Mouse (Mus musculus) megakaryocyte, embryonic 14.5 days (primary cell): Measurements from ENCODE around the gene Acadvl. TPM values are rescaled to one million over a fixed set of nuclear protein-coding genes. Genes with fewer than 3 reads are reported as not detected.

Experiments
- H3K27me3 ChIP-seq: replicated peaks from 2 replicates; pipeline ENCODE3; 2012; ENCODE audit warnings: inconsistent platforms
- H3K36me3 ChIP-seq: replicated peaks from 2 replicates; pipeline ENCODE3; 2012; ENCODE audit warnings: low read length, inconsistent platforms, mixed read lengths
- H3K4me1 ChIP-seq: 2 replicates; pipeline ENCODE4 v1.6.1; 2012; ENCODE audit warnings: inconsistent platforms
- H3K4me3 ChIP-seq: replicated peaks from 2 replicates; pipeline ENCODE3; 2012; ENCODE audit warnings: moderate library complexity, mild to moderate bottlenecking, inconsistent platforms
- H3K9me3 ChIP-seq: 2 replicates; pipeline ENCODE4 v1.6.1; 2012; ENCODE audit warnings: inconsistent platforms
- FLI1 ChIP-seq: IDR thresholded peaks from 2 replicates; pipeline ENCODE4 v1.6.1; 2012; ENCODE audit warnings: low read length, inconsistent platforms, mixed read lengths
- GATA1 ChIP-seq: IDR thresholded peaks from 3 replicates; pipeline ENCODE4 v1.6.1; 2012; ENCODE audit warnings: mixed read lengths, low read length, inconsistent platforms, borderline replicate concordance
- polyA plus RNA-seq: library from polyadenylated mRNA; stranded (reverse); fragments of >175 nt; gene quantifications from 2 replicates; pipeline ENCODE4 v1.2.3, GENCODE M21; 2012; ENCODE audit warnings: low replicate concordance; ENCODE audit not compliant: insufficient read depth

The Acadvl gene
- polyA plus RNA-seq, 1 experiment: 12.7 TPM

GRCm38 (mm10) chr11:70043665-70044064, 28.5 kb upstream of the Acadvl start:
- Histone ChIP-seq H3K9me3 (no peaks in the 10 kb centered on the region), H3K27me3 (no peaks in the 10 kb centered on the region), H3K36me3 (peaks cover 64% of the 10 kb centered on the region), H3K4me3 (no peak overlapping the region), H3K4me1 (peaks cover 4% of the 10 kb centered on the region)
- TF ChIP-seq GATA1: no peak

DNA sequence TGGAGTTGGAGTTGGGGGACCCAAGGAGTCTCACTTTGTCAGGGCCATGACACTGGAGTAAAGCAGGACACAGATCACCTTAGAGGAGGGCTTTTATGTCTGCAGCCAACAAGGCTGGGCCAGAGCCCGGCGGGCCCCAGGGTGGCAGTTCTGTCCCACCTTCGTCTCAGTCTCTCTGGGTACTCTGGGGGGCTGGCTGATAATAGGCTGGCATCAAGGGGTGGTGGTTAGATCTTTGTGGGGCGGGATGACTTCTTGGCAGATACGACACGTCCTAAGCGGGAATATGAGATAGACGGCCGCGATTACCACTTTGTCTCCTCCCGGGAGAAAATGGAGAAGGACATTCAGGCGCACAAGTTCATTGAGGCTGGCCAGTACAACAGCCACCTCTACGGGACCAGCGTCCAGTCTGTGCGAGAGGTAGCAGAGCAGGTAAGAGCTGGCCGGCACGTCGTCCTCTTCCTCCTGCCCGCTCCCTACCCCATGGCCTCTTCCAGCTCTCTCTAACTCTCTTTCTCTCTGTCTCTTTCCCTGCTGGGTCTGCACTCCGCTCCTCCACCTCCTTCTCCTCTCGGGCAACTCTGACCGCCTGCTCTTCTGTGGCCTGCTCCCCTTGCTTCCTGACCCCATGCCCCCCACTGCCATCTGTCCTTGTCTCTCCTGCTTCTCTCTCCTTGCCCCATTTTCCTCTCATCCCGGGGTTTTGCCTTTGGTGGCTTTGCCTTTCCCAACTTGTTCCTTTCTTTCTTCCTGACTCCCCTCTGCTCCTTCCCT, 27.3 kb upstream of the Acadvl start:
- H3K4me3 ChIP-seq: no peak overlapping the region
- peaks cover 73% of the 10 kb centered on the region for H3K36me3 ChIP-seq
- TF ChIP-seq GATA1: no peak
- no peak for TF ChIP-seq FLI1
- no peaks in the 10 kb centered on the region for H3K27me3 ChIP-seq
- no peaks in the 10 kb centered on the region for H3K9me3 ChIP-seq
- peaks cover 12% of the 10 kb centered on the region for H3K4me1 ChIP-seq

DNA sequence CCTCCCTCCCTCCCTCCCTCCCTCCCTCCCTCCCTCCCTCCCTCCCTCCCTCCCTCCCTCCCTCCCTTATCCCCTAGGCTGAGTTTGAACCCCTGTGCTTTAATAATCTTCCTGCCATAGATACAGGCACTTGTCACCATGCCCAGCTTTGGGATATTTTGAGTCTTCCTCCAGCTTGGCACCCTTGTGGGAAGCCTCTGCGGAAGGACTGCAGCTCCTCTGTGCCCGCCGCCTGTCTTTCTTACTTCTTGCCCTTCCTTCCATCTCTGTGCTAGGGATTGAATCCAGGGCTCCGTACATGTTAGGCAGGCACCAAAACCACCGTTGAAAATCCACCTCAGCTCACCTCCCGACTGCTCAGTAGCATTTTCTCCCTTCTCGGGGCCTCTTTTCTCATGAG, 25.0 kb upstream of the Acadvl start:
- no peaks in the 10 kb centered on the region for H3K27me3 ChIP-seq
- H3K36me3 ChIP-seq: peaks cover 73% of the 10 kb centered on the region
- H3K4me3 ChIP-seq: no peak overlapping the region
- H3K4me1 ChIP-seq: peaks cover 13% of the 10 kb centered on the region
- no peak for TF ChIP-seq GATA1
- no peak for TF ChIP-seq FLI1
- H3K9me3 ChIP-seq: no peaks in the 10 kb centered on the region

- H3K27me3 ChIP-seq: no peaks in the 10 kb centered on the region
- TF ChIP-seq GATA1: no peak
- no peak for TF ChIP-seq FLI1
- no peaks in the 10 kb centered on the region for H3K9me3 ChIP-seq
- peaks cover 13% of the 10 kb centered on the region for H3K4me1 ChIP-seq
- H3K36me3 ChIP-seq: peaks cover 70% of the 10 kb centered on the region
- H3K4me3 ChIP-seq: no peak overlapping the region
These were observed 24.4 kb upstream of the Acadvl start for GRCm38 (mm10) chr11:70039631-70040030.

DNA sequence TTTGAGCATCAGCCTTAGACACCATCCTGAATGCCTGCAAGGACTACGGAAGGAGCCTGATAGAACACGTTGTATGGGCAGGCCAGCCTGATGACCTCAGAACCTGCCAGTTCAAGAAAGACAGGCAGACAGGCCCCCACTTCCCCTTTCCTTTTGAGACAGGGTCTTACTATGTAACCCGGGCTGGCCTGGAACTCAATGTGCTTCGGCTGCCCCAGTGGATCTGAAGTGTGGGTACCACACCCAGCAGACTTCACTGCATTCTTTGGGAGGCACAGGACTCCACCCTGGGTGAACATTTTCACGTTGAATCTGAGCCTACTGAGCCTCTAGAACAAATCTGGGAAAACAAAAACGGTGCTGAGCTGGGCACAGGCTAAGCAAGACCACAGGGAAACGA, 23.0 kb upstream of the Acadvl start:
- Histone ChIP-seq H3K27me3 (no peaks in the 10 kb centered on the region), H3K36me3 (peaks cover 66% of the 10 kb centered on the region), H3K4me1 (peaks cover 13% of the 10 kb centered on the region), H3K4me3 (no peak overlapping the region), H3K9me3 (no peaks in the 10 kb centered on the region)
- no peak for TF ChIP-seq FLI1
- TF ChIP-seq GATA1: no peak

- Histone ChIP-seq H3K27me3 (no peaks in the 10 kb centered on the region), H3K4me3 (no peak overlapping the region), H3K36me3 (peaks cover 41% of the 10 kb centered on the region), H3K4me1 (peaks cover 40% of the 10 kb centered on the region), H3K9me3 (no peaks in the 10 kb centered on the region)
- TF ChIP-seq FLI1 (no peak), GATA1 (no peak)
These were observed 16.1 kb upstream of the Acadvl start for GRCm38 (mm10) chr11:70031321-70031670.

DNA sequence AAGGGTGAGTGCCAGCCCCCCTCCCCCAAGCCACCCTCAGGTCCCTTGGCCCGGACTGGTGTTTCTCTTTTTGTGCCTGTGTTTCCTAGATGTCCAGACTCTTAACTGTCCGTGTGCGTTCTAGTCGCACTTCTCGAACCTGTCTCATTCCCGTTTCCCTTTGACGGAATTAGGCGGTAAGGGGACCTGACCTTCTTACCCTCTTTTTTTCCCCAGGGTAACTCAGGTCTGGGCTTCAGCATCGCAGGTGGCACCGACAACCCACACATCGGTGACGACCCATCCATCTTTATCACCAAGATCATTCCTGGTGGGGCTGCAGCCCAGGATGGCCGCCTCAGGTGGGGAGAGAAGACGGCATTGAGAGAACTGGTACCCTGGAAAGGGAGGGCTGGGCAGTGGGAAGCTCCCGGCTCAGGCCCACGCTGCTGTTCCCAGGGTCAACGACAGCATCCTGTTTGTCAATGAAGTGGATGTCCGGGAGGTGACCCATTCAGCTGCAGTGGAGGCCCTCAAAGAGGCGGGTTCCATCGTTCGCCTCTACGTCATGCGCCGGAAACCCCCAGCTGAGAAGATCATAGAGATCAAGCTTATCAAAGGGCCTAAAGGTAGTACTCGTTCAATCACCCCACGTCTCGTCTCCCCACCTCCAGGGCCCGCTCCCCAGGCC, 15.6 kb upstream of the Acadvl start:
- Histone ChIP-seq H3K9me3 (no peaks in the 10 kb centered on the region), H3K4me3 (no peak overlapping the region)

GRCm38 (mm10) chr11:70029829-70030550, 14.8 kb upstream of the Acadvl start:
- H3K9me3 ChIP-seq: no peaks in the 10 kb centered on the region
- H3K4me1 ChIP-seq: peaks cover 40% of the 10 kb centered on the region
- no peaks in the 10 kb centered on the region for H3K27me3 ChIP-seq
- TF ChIP-seq FLI1: no peak
- no peak for TF ChIP-seq GATA1
- H3K36me3 ChIP-seq: peaks cover 41% of the 10 kb centered on the region
- no peak overlapping the region for H3K4me3 ChIP-seq

More for the DNA sequence above, 15.6 kb upstream of the Acadvl start:
- Histone ChIP-seq H3K36me3 (peaks cover 41% of the 10 kb centered on the region), H3K27me3 (no peaks in the 10 kb centered on the region), H3K4me1 (peaks cover 41% of the 10 kb centered on the region)
- TF ChIP-seq FLI1: no peak
- no peak for TF ChIP-seq GATA1

DNA sequence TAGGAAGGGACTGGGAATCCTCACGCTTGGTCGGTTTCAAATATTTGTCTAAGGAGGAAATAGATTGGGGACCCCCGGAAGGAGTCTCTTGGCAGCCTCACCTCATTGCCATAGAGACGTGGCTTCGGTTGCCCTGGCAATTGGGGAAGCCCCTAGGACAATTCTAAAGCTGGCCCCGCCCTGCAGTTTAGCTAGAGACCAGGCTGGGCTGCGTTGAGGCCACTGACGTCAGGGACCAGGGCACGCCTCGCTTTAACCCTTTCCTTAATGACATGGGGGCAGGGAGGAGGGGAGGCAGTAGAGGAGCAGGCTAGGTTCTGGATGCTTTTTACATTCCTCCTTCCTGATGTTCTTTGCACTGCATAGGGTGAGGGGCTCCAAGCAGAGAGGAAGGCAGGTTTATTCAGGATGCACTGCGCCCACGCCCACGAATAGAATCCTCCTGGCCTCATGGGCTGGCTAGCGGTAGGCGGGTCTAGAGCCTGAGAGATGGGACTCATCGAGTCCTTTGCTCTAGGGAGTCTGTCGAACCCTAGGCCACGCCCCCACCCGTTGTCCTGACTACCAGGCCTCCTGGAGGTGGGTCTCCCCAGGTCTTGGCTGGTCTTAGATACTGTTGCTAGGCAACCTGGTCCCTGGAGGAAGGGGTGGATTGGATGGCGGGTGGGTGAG, 14.1 kb upstream of the Acadvl start:
- Histone ChIP-seq H3K4me3 (peak overlapping the region; percentile 76), H3K4me1 (peaks cover 43% of the 10 kb centered on the region), H3K9me3 (no peaks in the 10 kb centered on the region), H3K27me3 (no peaks in the 10 kb centered on the region), H3K36me3 (peaks cover 37% of the 10 kb centered on the region)
- no peak for TF ChIP-seq GATA1
- TF ChIP-seq FLI1: no peak
